Comparison of ENCODE assay signal across 29 mouse cellular contexts in the genomic region with DNA sequence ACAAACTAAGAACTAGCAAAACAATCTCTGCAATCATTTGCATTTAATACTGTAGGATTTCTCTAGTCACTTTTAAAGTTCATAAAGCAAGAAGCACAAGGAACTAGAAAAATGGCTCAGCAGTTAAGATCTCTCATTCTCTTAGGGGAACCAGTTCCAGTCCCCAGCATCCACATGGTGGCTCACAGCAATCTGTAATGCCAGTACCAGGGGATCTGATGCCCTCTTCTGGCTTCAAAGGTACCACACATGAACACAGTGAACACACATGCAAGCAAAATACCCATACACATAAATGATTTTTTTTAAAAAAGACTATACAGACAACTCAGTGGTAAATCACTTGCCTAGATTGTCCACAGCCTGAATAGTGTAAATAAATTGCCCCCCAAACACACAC. TPM values are rescaled to one million over a fixed set of nuclear protein-coding genes. Genes with fewer than 3 reads are reported as not detected.
A peak's percentile ranks its signal among the peaks of the same experiment; 100 is the strongest.
DNase-seq lines count a peak whose midpoint lies in the region; ATAC-seq and TF ChIP-seq lines count a peak whose summit lies in the region.
"Had no signal": no experiment of that assay in that cellular context is flagged by ENCODE, and none has a peak within 500 bp of the region (broad histone marks: within the 10 kb centered on the region; RNA-seq: fewer than 3 reads in every experiment).

No protein-coding gene starts in this region.

- no peak for DNase-seq in heart, adult 2 months
- DNase-seq in heart, postnatal 10 days, result no peak
- no peak for DNase-seq in liver, embryonic 14.5 days (ENCODE audit: low read depth in 3 of 3, low spot score in 3 of 3)
- DNase-seq in CH12.LX (ENCODE audit: extremely low read depth), result no peak
- DNase-seq in gastrocnemius, adult 18-20 months (ENCODE audit: low spot score), result no peak
- no peak for DNase-seq in neural tube, embryonic 10.5 days (ENCODE audit: extremely low spot score, low spot score)
- DNase-seq: adrenal gland, postnatal 36 days; cerebellum, adult 9-11 months; heart, adult 11 months; heart, postnatal 36 days; kidney, adult 11 months; kidney, postnatal 25 days; layer of hippocampus, adult 9-11 months; liver, embryonic 13.5 days; lung, postnatal 10 days; midbrain, embryonic 14.5 days; right cerebral cortex, postnatal 25 days; thymus, postnatal 25 days had no signal

- no peaks in the 10 kb centered on the region for H3K9me3 ChIP-seq in liver, embryonic 14.5 days (ENCODE audit: control insufficient read depth, low read length)
- H3K9me3 ChIP-seq in liver, embryonic 12.5 days (replicated peaks), result no peaks in the 10 kb centered on the region
- no peaks in the 10 kb centered on the region for H3K9me3 ChIP-seq in CH12.LX (replicated peaks; ENCODE audit: low read length)
- H3K9me3 ChIP-seq: embryonic facial prominence, embryonic 13.5 days; G1E; heart, embryonic 13.5 days; hindbrain, embryonic 15.5 days; liver, embryonic 13.5 days; neural tube, embryonic 15.5 days had no signal

- in situ Hi-C loops in CH12.LX (cut with MboI; ENCODE audit: low pct_ligation_motif_present, low pct_unique_long_range_greater_than_20kb, low sequenced_read_pairs), result no loop called here

- peak; percentile 5 for TF ChIP-seq RAD21 in CH12.LX (IDR thresholded peaks at IDR 0.05; ENCODE audit: low read depth, low read length)

- H3K27ac ChIP-seq in heart, adult 2 months, result no peak overlapping the region
- H3K27ac ChIP-seq in liver, embryonic 14.5 days, result no peak overlapping the region
- no peak overlapping the region for H3K27ac ChIP-seq in liver, embryonic 12.5 days
- no peak overlapping the region for H3K27ac ChIP-seq in CH12.LX (ENCODE audit: insufficient read depth, low read depth)
- no peak overlapping the region for H3K27ac ChIP-seq in cortical plate, adult 2 months (ENCODE audit: insufficient read depth, low read length)
- H3K27ac ChIP-seq: embryonic facial prominence, embryonic 13.5 days; heart, embryonic 13.5 days; hindbrain, embryonic 15.5 days; liver, embryonic 13.5 days; neural tube, embryonic 15.5 days had no signal

- TF ChIP-seq EP300 in heart, adult 2 months (IDR thresholded peaks at IDR 0.05; ENCODE audit: insufficient read depth, low read depth, low read length), result no peak
- no peak for TF ChIP-seq EP300 in liver, embryonic 14.5 days (IDR thresholded peaks at IDR 0.05; ENCODE audit: low read depth)
- TF ChIP-seq EP300 in CH12.LX (IDR thresholded peaks at IDR 0.05; ENCODE audit: low read length), result no peak

- H3K4me1 ChIP-seq in heart, adult 2 months (ENCODE audit: control insufficient read depth, insufficient read depth, low read length), result peaks cover 9% of the 10 kb centered on the region
- peaks cover 14 to 25% of the 10 kb centered on the region in 2 experiments for H3K4me1 ChIP-seq in liver, embryonic 14.5 days (replicated peaks; ENCODE audit: control insufficient read depth in 2 of 2, insufficient read depth in 2 of 2, low read length in 1 of 2)
- peaks cover 54% of the 10 kb centered on the region for H3K4me1 ChIP-seq in liver, embryonic 12.5 days
- peaks cover 3 to 35% of the 10 kb centered on the region in 2 experiments for H3K4me1 ChIP-seq in CH12.LX (ENCODE audit: control insufficient read depth in 1 of 2, insufficient read depth in 2 of 2)
- H3K4me1 ChIP-seq in cortical plate, adult 2 months (ENCODE audit: control insufficient read depth, insufficient read depth, low read length), result no peaks in the 10 kb centered on the region
- H3K4me1 ChIP-seq: embryonic facial prominence, embryonic 13.5 days; hindbrain, embryonic 15.5 days; neural tube, embryonic 15.5 days had no signal

- H3K36me3 ChIP-seq in heart, adult 2 months (ENCODE audit: control insufficient read depth, insufficient read depth, low read length), result peaks cover 24% of the 10 kb centered on the region
- peaks cover 10% of the 10 kb centered on the region for H3K36me3 ChIP-seq in liver, embryonic 14.5 days (replicated peaks; ENCODE audit: control insufficient read depth, insufficient read depth, low read depth)
- peaks cover 34% of the 10 kb centered on the region for H3K36me3 ChIP-seq in liver, embryonic 12.5 days
- peaks cover 12 to 31% of the 10 kb centered on the region in 2 experiments for H3K36me3 ChIP-seq in CH12.LX (replicated peaks in 1 of 2; ENCODE audit: control insufficient read depth in 1 of 2, insufficient read depth in 1 of 2, low read length in 1 of 2)
- H3K36me3 ChIP-seq: hindbrain, embryonic 15.5 days had no signal

- no peak overlapping the region for H3K4me3 ChIP-seq in heart, adult 2 months
- no peak overlapping the region for H3K4me3 ChIP-seq in liver, embryonic 14.5 days (ENCODE audit: insufficient read depth in 1 of 2, low read depth in 2 of 2, low read length in 2 of 2)
- no peak overlapping the region for H3K4me3 ChIP-seq in liver, embryonic 12.5 days
- H3K4me3 ChIP-seq in CH12.LX (replicated peaks in 1 of 3; ENCODE audit: low read depth in 2 of 3, low read length in 2 of 3, poor library complexity in 1 of 3), result no peak overlapping the region
- H3K4me3 ChIP-seq in cortical plate, adult 2 months (ENCODE audit: insufficient read depth, low read length), result no peak overlapping the region
- H3K4me3 ChIP-seq: embryonic facial prominence, embryonic 13.5 days; heart, embryonic 13.5 days; hindbrain, embryonic 15.5 days; liver, embryonic 13.5 days; myocyte; neural tube, embryonic 15.5 days had no signal

- no peak overlapping the region for H3K9ac ChIP-seq in heart, adult 2 months (ENCODE audit: low read depth, low read length)
- no peak overlapping the region for H3K9ac ChIP-seq in liver, embryonic 14.5 days (replicated peaks)
- H3K9ac ChIP-seq in liver, embryonic 12.5 days, result no peak overlapping the region
- no peak overlapping the region for H3K9ac ChIP-seq in CH12.LX (ENCODE audit: insufficient read depth, low read depth)
- H3K9ac ChIP-seq: embryonic facial prominence, embryonic 13.5 days; heart, embryonic 13.5 days; hindbrain, embryonic 15.5 days; liver, embryonic 13.5 days; neural tube, embryonic 15.5 days had no signal

- peak; percentile 31 for TF ChIP-seq CTCF in heart, adult 2 months (IDR thresholded peaks at IDR 0.05)
- TF ChIP-seq CTCF in liver, embryonic 14.5 days (IDR thresholded peaks at IDR 0.05; ENCODE audit: low read depth), result peak; percentile 20; the same call in 1 of the 2 replicates
- TF ChIP-seq CTCF in CH12.LX (conservative IDR thresholded peaks at IDR 0.05 in 1 of 2, IDR thresholded peaks at IDR 0.05 in 1 of 2; ENCODE audit: low read depth in 2 of 2, low read length in 2 of 2), result peak in 1 of 2 experiments; percentile 54; a peak in 2 of 4 replicates
- peak; percentile 18; the same call in 1 of the 2 replicates for TF ChIP-seq CTCF in cortical plate, adult 2 months (IDR thresholded peaks at IDR 0.05; ENCODE audit: extremely low read depth, insufficient read depth, low read length)

- H3K79me2 ChIP-seq in heart, adult 2 months (replicated peaks; ENCODE audit: control insufficient read depth, insufficient read depth, low read length), result peaks cover 6% of the 10 kb centered on the region
- H3K79me2 ChIP-seq in CH12.LX (replicated peaks; ENCODE audit: control insufficient read depth, extremely low read depth, insufficient read depth, poor library complexity, severe bottlenecking), result peaks cover 10% of the 10 kb centered on the region

- no peak overlapping the region for H3K4me2 ChIP-seq in liver, embryonic 14.5 days (ENCODE audit: low read depth)
- no peak overlapping the region for H3K4me2 ChIP-seq in liver, embryonic 12.5 days
- no peak overlapping the region for H3K4me2 ChIP-seq in CH12.LX (ENCODE audit: insufficient read depth, low read depth, poor library complexity, severe bottlenecking)
- H3K4me2 ChIP-seq: embryonic facial prominence, embryonic 13.5 days; heart, embryonic 13.5 days; hindbrain, embryonic 15.5 days; liver, embryonic 13.5 days; neural tube, embryonic 15.5 days had no signal

- intact Hi-C loops in heart, adult 2 months (cut with DNase I), result no loop called here
- intact Hi-C loops in heart, postnatal 10 days (cut with DNase I), result no loop called here

- dilution Hi-C loops in CH12.LX (cut with MboI; ENCODE audit: extremely low pct_ligation_motif_present, extremely low pct_unique_long_range_greater_than_20kb, low sequenced_read_pairs), result no loop called here

- no peaks in the 10 kb centered on the region for H3K27me3 ChIP-seq in heart, adult 2 months (ENCODE audit: control insufficient read depth, insufficient read depth, low read length)
- H3K27me3 ChIP-seq in liver, embryonic 14.5 days (ENCODE audit: control insufficient read depth, insufficient read depth, low read length), result no peaks in the 10 kb centered on the region
- H3K27me3 ChIP-seq in liver, embryonic 12.5 days (replicated peaks), result no peaks in the 10 kb centered on the region
- H3K27me3 ChIP-seq in CH12.LX (replicated peaks), result no peaks in the 10 kb centered on the region
- H3K27me3 ChIP-seq: embryonic facial prominence, embryonic 13.5 days; heart, embryonic 13.5 days; hindbrain, embryonic 15.5 days; liver, embryonic 13.5 days; neural tube, embryonic 15.5 days had no signal

- no peak for TF ChIP-seq POLR2A in heart, adult 2 months (IDR thresholded peaks at IDR 0.05; ENCODE audit: insufficient read depth, low read depth, low read length)
- no peak for TF ChIP-seq POLR2A in CH12.LX (IDR thresholded peaks at IDR 0.05; ENCODE audit: low read depth, low read length)
- TF ChIP-seq POLR2A in cortical plate, adult 2 months (IDR thresholded peaks at IDR 0.05; ENCODE audit: extremely low read depth, insufficient read depth, low read length), result no peak

- ATAC-seq in liver, embryonic 14.5 days (ENCODE audit: insufficient read depth), result no peak
- no peak for ATAC-seq in liver, embryonic 12.5 days
- ATAC-seq: forebrain, embryonic 16.5 days had no signal

RNA-seq across cellular contexts. Expression of a gene that starts 41.1 kb away (rescaled TPM):
- total RNA-seq in heart, adult 2 months (2021), result under 1 TPM; 0.61 to 0.73 TPM
- 0.47 and 0.57 TPM in 2 replicates for polyA plus RNA-seq in heart, adult 2 months (2012; rRNA removed)
- not detected for total RNA-seq in heart, postnatal 10 days (2021)
- 0.02 and 0.08 TPM in 2 replicates for polyA plus RNA-seq in liver, embryonic 14.5 days (2012; rRNA removed)
- polyA plus RNA-seq in liver, embryonic 14.5 days (2014; fragmentation: Nextera tagmentation; extraction: Ambion mirVana), result 0.04 TPM in 1 of 2 replicates, not detected in the other
- polyA plus RNA-seq in liver, embryonic 12.5 days (2016; fragmentation: Nextera tagmentation; extraction: Ambion mirVana), result not detected in 2 replicates
- total RNA-seq in CH12.LX (2012; rRNA removed) (not detected in 2 replicates), CH12.LX (2014; rRNA removed) (not detected in 2 replicates)
- not detected in 2 replicates for polyA plus RNA-seq in CH12.LX (2012; ENCODE audit: insufficient read length, low read depth)
- 49.9 and 50.2 TPM in 2 replicates for polyA plus RNA-seq in cortical plate, adult 2 months (2012; rRNA removed)
- total RNA-seq in gastrocnemius, adult 18-20 months (2021), result 1 to 10 TPM in 1 of 2 experiments, under 1 TPM in 1; 0.33 to 2.4 TPM
- total RNA-seq: megakaryocyte, adult 5-6 weeks had no signal
- polyA plus RNA-seq: embryonic facial prominence, embryonic 13.5 days; G1E; limb, embryonic 11.5 days; liver, embryonic 13.5 days had no signal

RNA-seq across cellular contexts. Expression of a gene that starts 45.9 kb away (rescaled TPM):
- total RNA-seq in heart, adult 2 months (2021), result 10 to 100 TPM; 62.7 to 63.6 TPM
- 57.0 and 72.2 TPM in 2 replicates for polyA plus RNA-seq in heart, adult 2 months (2012; rRNA removed)
- 10 to 100 TPM; 59.0 to 61.0 TPM for total RNA-seq in heart, postnatal 10 days (2021)
- 16.5 and 18.4 TPM in 2 replicates for polyA plus RNA-seq in liver, embryonic 14.5 days (2012; rRNA removed)
- 17.7 and 19.2 TPM in 2 replicates for polyA plus RNA-seq in liver, embryonic 14.5 days (2014; fragmentation: Nextera tagmentation; extraction: Ambion mirVana)
- 30.2 TPM in 2 replicates for polyA plus RNA-seq in liver, embryonic 12.5 days (2016; fragmentation: Nextera tagmentation; extraction: Ambion mirVana)
- 40.3 and 43.4 TPM in 2 replicates for total RNA-seq in CH12.LX (2012; rRNA removed)
- 40.0 and 43.5 TPM in 2 replicates for total RNA-seq in CH12.LX (2014; rRNA removed)
- 27.5 and 29.8 TPM in 2 replicates for polyA plus RNA-seq in CH12.LX (2012; ENCODE audit: insufficient read length, low read depth)
- polyA plus RNA-seq in cortical plate, adult 2 months (2012; rRNA removed), result 37.7 and 38.0 TPM in 2 replicates
- total RNA-seq in gastrocnemius, adult 18-20 months (2021), result 10 to 100 TPM; 89.2 to 93.1 TPM

Comparison
In these comparisons a context has a peak if more than half of its experiments do, and no peak if none do; other contexts are left out.
1. RNA of a gene that starts 41.1 kb away (polyA plus RNA-seq): 49.9 to 50.2 TPM in cortical plate, adult 2 months; 0.47 to 0.57 TPM in heart, adult 2 months, 0.02 to 0.08 TPM in liver, embryonic 14.5 days, not detected in liver, embryonic 12.5 days and not detected in CH12.LX; every median in the first group is over 10 times any median in the second.